In genomic region chr12:109413321-109413720, GRCm38 (mm10) we compare ENCODE assay signal across 11 mouse cellular contexts. TPM values are rescaled to one million over a fixed set of nuclear protein-coding genes. Genes with fewer than 3 reads are reported as not detected.
DNase-seq lines count a peak whose midpoint lies in the region; ATAC-seq and TF ChIP-seq lines count a peak whose summit lies in the region.
"Had no signal": no experiment of that assay in that cellular context is flagged by ENCODE, and none has a peak within 500 bp of the region (broad histone marks: within the 10 kb centered on the region; RNA-seq: fewer than 3 reads in every experiment).

No protein-coding gene starts in this region.

- TF ChIP-seq POLR2A in heart, adult 2 months (IDR thresholded peaks at IDR 0.05; ENCODE audit: insufficient read depth, low read depth, low read length), result no peak

- H3K79me2 ChIP-seq in heart, adult 2 months (replicated peaks; ENCODE audit: control insufficient read depth, insufficient read depth, low read length), result no peaks in the 10 kb centered on the region

- H3K9ac ChIP-seq in heart, embryonic 13.5 days, result no peak overlapping the region
- no peak overlapping the region for H3K9ac ChIP-seq in heart, adult 2 months (ENCODE audit: low read depth, low read length)
- no peak overlapping the region for H3K9ac ChIP-seq in neural tube, embryonic 11.5 days (ENCODE audit: low read length)
- H3K9ac ChIP-seq in intestine, embryonic 16.5 days (ENCODE audit: low read depth, low read length), result no peak overlapping the region
- no peak overlapping the region for H3K9ac ChIP-seq in stomach, postnatal 0 days (ENCODE audit: low read length)
- H3K9ac ChIP-seq: forebrain, embryonic 15.5 days had no signal

- DNase-seq in heart, adult 2 months, result no peak
- no peak for DNase-seq in neural tube, embryonic 11.5 days (ENCODE audit: low spot score)
- no peak for DNase-seq in neural tube, embryonic 10.5 days (ENCODE audit: extremely low spot score, low spot score)
- no peak for DNase-seq in stomach, postnatal 0 days (ENCODE audit: low spot score)
- no peak for DNase-seq in testis, postnatal 10 days (ENCODE audit: low spot score)
- no peak for DNase-seq in urinary bladder, postnatal 14 days (ENCODE audit: low spot score)
- DNase-seq: cerebellum, adult 2 months had no signal

- ATAC-seq in heart, embryonic 13.5 days (ENCODE audit: extremely low read depth, insufficient number of reproducible peaks, low FRiP score, low TSS enrichment), result no peak
- ATAC-seq in neural tube, embryonic 11.5 days (ENCODE audit: insufficient read depth, low FRiP score, low TSS enrichment), result no peak
- no peak for ATAC-seq in intestine, embryonic 16.5 days
- ATAC-seq in stomach, postnatal 0 days (ENCODE audit: low FRiP score, low TSS enrichment), result no peak
- ATAC-seq: forebrain, embryonic 15.5 days had no signal

- no peaks in the 10 kb centered on the region for H3K9me3 ChIP-seq in heart, embryonic 13.5 days
- H3K9me3 ChIP-seq in neural tube, embryonic 11.5 days (ENCODE audit: control insufficient read depth, low read length), result no peaks in the 10 kb centered on the region
- H3K9me3 ChIP-seq in intestine, embryonic 16.5 days (ENCODE audit: control insufficient read depth, low read length), result no peaks in the 10 kb centered on the region
- H3K9me3 ChIP-seq in stomach, postnatal 0 days (ENCODE audit: control insufficient read depth, low read length), result no peaks in the 10 kb centered on the region
- H3K9me3 ChIP-seq: forebrain, embryonic 15.5 days had no signal

- peaks cover 55% of the 10 kb centered on the region for H3K4me1 ChIP-seq in heart, embryonic 13.5 days
- no peaks in the 10 kb centered on the region for H3K4me1 ChIP-seq in heart, adult 2 months (ENCODE audit: control insufficient read depth, insufficient read depth, low read length)
- H3K4me1 ChIP-seq in neural tube, embryonic 11.5 days (ENCODE audit: control insufficient read depth, insufficient read depth, low read length), result peaks cover 32% of the 10 kb centered on the region
- peaks cover 51% of the 10 kb centered on the region for H3K4me1 ChIP-seq in intestine, embryonic 16.5 days (ENCODE audit: control insufficient read depth, insufficient read depth, low read length)
- H3K4me1 ChIP-seq in stomach, postnatal 0 days (replicated peaks; ENCODE audit: control insufficient read depth, insufficient read depth), result peaks cover 26% of the 10 kb centered on the region

- H3K36me3 ChIP-seq in heart, embryonic 13.5 days, result no peaks in the 10 kb centered on the region
- no peaks in the 10 kb centered on the region for H3K36me3 ChIP-seq in heart, adult 2 months (ENCODE audit: control insufficient read depth, insufficient read depth, low read length)
- H3K36me3 ChIP-seq in neural tube, embryonic 11.5 days (ENCODE audit: control insufficient read depth, insufficient read depth, low read length), result no peaks in the 10 kb centered on the region
- no peaks in the 10 kb centered on the region for H3K36me3 ChIP-seq in intestine, embryonic 16.5 days (ENCODE audit: control insufficient read depth, insufficient read depth, low read length)
- no peaks in the 10 kb centered on the region for H3K36me3 ChIP-seq in stomach, postnatal 0 days (ENCODE audit: control insufficient read depth, insufficient read depth, low read length)
- H3K36me3 ChIP-seq: forebrain, embryonic 15.5 days had no signal

- WGBS in heart, embryonic 13.5 days, result 69% methylated on average over 4 of the region's 4 CpGs
- 60% methylated on average over 4 of the region's 4 CpGs for WGBS in heart, adult 2 months
- 78% methylated on average over 4 of the region's 4 CpGs for WGBS in neural tube, embryonic 11.5 days
- 78% methylated on average over 4 of the region's 4 CpGs for WGBS in intestine, embryonic 16.5 days
- WGBS in stomach, postnatal 0 days, result 67% methylated on average over 4 of the region's 4 CpGs

- H3K4me2 ChIP-seq in heart, embryonic 13.5 days, result no peak overlapping the region
- H3K4me2 ChIP-seq in neural tube, embryonic 11.5 days (ENCODE audit: low read depth), result no peak overlapping the region
- no peak overlapping the region for H3K4me2 ChIP-seq in intestine, embryonic 16.5 days (ENCODE audit: low read depth, low read length)
- H3K4me2 ChIP-seq in stomach, postnatal 0 days (replicated peaks; ENCODE audit: low read depth), result no peak overlapping the region
- H3K4me2 ChIP-seq: forebrain, embryonic 15.5 days had no signal

- intact Hi-C loops in heart, adult 2 months (cut with DNase I), result no loop called here

- H3K27me3 ChIP-seq in heart, embryonic 13.5 days (replicated peaks), result no peaks in the 10 kb centered on the region
- H3K27me3 ChIP-seq in heart, adult 2 months (ENCODE audit: control insufficient read depth, insufficient read depth, low read length), result no peaks in the 10 kb centered on the region
- no peaks in the 10 kb centered on the region for H3K27me3 ChIP-seq in neural tube, embryonic 11.5 days (ENCODE audit: control insufficient read depth, insufficient read depth, low read length)
- no peaks in the 10 kb centered on the region for H3K27me3 ChIP-seq in intestine, embryonic 16.5 days (replicated peaks; ENCODE audit: control insufficient read depth, insufficient read depth, low read length)
- H3K27me3 ChIP-seq in stomach, postnatal 0 days (ENCODE audit: control insufficient read depth, insufficient read depth, low read length), result no peaks in the 10 kb centered on the region
- H3K27me3 ChIP-seq: CH12.LX; forebrain, embryonic 15.5 days had no signal

- TF ChIP-seq CTCF in heart, adult 2 months (IDR thresholded peaks at IDR 0.05), result no peak
- no peak for TF ChIP-seq CTCF in stomach, postnatal 0 days (IDR thresholded peaks at IDR 0.05; ENCODE audit: low read depth)

- peak overlapping the region; percentile 60 for H3K27ac ChIP-seq in heart, embryonic 13.5 days (replicated peaks)
- H3K27ac ChIP-seq in heart, adult 2 months, result no peak overlapping the region
- 0 out of 2 replicates have a peak overlapping the region, but pooled peaks have one; percentile 53 for H3K27ac ChIP-seq in neural tube, embryonic 11.5 days (ENCODE audit: low read depth, low read length)
- H3K27ac ChIP-seq in intestine, embryonic 16.5 days (ENCODE audit: low read length), result peak overlapping the region; percentile 91
- peak overlapping the region; percentile 88 for H3K27ac ChIP-seq in stomach, postnatal 0 days (replicated peaks)
- H3K27ac ChIP-seq: forebrain, embryonic 15.5 days had no signal

- no peak for TF ChIP-seq EP300 in heart, adult 2 months (IDR thresholded peaks at IDR 0.05; ENCODE audit: insufficient read depth, low read depth, low read length)
- TF ChIP-seq EP300 in stomach, postnatal 0 days (optimal IDR thresholded peaks at IDR 0.05), result no peak

- no peak overlapping the region for H3K4me3 ChIP-seq in heart, embryonic 13.5 days
- no peak overlapping the region for H3K4me3 ChIP-seq in heart, adult 2 months
- no peak overlapping the region for H3K4me3 ChIP-seq in neural tube, embryonic 11.5 days (ENCODE audit: low read depth, low read length)
- no peak overlapping the region for H3K4me3 ChIP-seq in intestine, embryonic 16.5 days (ENCODE audit: low read length)
- no peak overlapping the region for H3K4me3 ChIP-seq in stomach, postnatal 0 days (ENCODE audit: low read depth, low read length)
- H3K4me3 ChIP-seq: forebrain, embryonic 15.5 days had no signal

RNA-seq across cellular contexts. Expression of gene Dlk1, which starts 39.3 kb away (rescaled TPM):
- polyA plus RNA-seq in heart, embryonic 13.5 days (2015; fragmentation: Nextera tagmentation; extraction: Ambion mirVana), result 103 and 130 TPM in 2 replicates
- under 1 TPM in 1 of 2 experiments, not detected in 1; 0.23 TPM for total RNA-seq in heart, adult 2 months (2021)
- 0.90 and 1.3 TPM in 2 replicates for polyA plus RNA-seq in heart, adult 2 months (2012; rRNA removed)
- polyA plus RNA-seq in neural tube, embryonic 11.5 days (2014; fragmentation: Nextera tagmentation; extraction: Ambion mirVana), result 112 and 120 TPM in 2 replicates
- polyA plus RNA-seq in intestine, embryonic 16.5 days (2015; fragmentation: Nextera tagmentation; extraction: Ambion mirVana), result 325 and 385 TPM in 2 replicates
- polyA plus RNA-seq in stomach, postnatal 0 days (2015; fragmentation: Nextera tagmentation; extraction: Ambion mirVana), result 183 and 187 TPM in 2 replicates
- total RNA-seq: CH12.LX had no signal

Comparison
In these comparisons a context has a peak if more than half of its experiments do, and no peak if none do; other contexts are left out.
1. RNA of gene Dlk1, which starts 39.3 kb away (polyA plus RNA-seq): 325 to 385 TPM in intestine, embryonic 16.5 days, 183 to 187 TPM in stomach, postnatal 0 days, 103 to 130 TPM in heart, embryonic 13.5 days and 112 to 120 TPM in neural tube, embryonic 11.5 days; 0.90 to 1.3 TPM in heart, adult 2 months; every median in the first group is over 10 times any median in the second.